Comparison of ENCODE assay signal across 8 mouse cellular contexts in the genomic region with DNA sequence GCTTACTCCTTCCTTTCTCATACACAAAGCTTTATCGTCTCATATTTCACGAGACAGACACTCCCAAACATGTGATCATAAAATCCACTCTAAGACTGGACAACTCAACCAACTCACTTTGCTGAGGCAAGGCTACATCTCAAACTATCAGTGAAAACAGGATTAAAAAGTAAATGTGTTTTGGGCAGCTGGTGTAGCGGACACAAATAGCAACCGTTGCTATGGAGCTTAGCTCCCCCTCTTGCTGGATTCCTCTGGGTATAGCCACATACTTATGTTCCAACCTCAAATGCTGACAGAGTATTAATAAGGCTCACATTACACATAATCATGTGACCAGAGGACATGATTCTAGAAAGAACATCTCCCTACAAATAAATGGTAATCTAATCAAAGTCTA. TPM values are rescaled to one million over a fixed set of nuclear protein-coding genes. Genes with fewer than 3 reads are reported as not detected.
DNase-seq lines count a peak whose midpoint lies in the region; ATAC-seq and TF ChIP-seq lines count a peak whose summit lies in the region.

No protein-coding gene starts in this region.

- no peak overlapping the region for H3K9ac ChIP-seq in lung, embryonic 14.5 days
- H3K9ac ChIP-seq in forebrain, embryonic 15.5 days (replicated peaks): no peak overlapping the region
- no peak overlapping the region for H3K9ac ChIP-seq in intestine, embryonic 16.5 days (ENCODE audit: low read depth, low read length)

- WGBS in lung, embryonic 14.5 days: 26% methylated on average over 4 of the region's 4 CpGs
- WGBS in forebrain, embryonic 15.5 days: 54% methylated on average over 4 of the region's 4 CpGs
- 40% methylated on average over 4 of the region's 4 CpGs for WGBS in intestine, embryonic 16.5 days

- no peaks in the 10 kb centered on the region for H3K4me1 ChIP-seq in lung, embryonic 14.5 days (ENCODE audit: insufficient read depth)
- peaks cover 20% of the 10 kb centered on the region for H3K4me1 ChIP-seq in forebrain, embryonic 15.5 days
- peaks cover 3% of the 10 kb centered on the region for H3K4me1 ChIP-seq in intestine, embryonic 16.5 days (ENCODE audit: control insufficient read depth, insufficient read depth, low read length)

- H3K4me2 ChIP-seq in lung, embryonic 14.5 days: peak overlapping the region; percentile 48; the same call in 1 of the 2 replicates
- no peak overlapping the region for H3K4me2 ChIP-seq in forebrain, embryonic 15.5 days (replicated peaks)
- H3K4me2 ChIP-seq in intestine, embryonic 16.5 days (ENCODE audit: low read depth, low read length): no peak overlapping the region

- H3K4me3 ChIP-seq in lung, embryonic 14.5 days (ENCODE audit: low read depth, low read length): no peak overlapping the region
- H3K4me3 ChIP-seq in forebrain, embryonic 15.5 days: no peak overlapping the region
- no peak overlapping the region for H3K4me3 ChIP-seq in intestine, embryonic 16.5 days (ENCODE audit: low read length)

- peak overlapping the region; percentile 54; the same call in 1 of the 2 replicates for H3K27ac ChIP-seq in lung, embryonic 14.5 days (ENCODE audit: low read depth)
- peak overlapping the region; percentile 43; the same call in 1 of the 2 replicates for H3K27ac ChIP-seq in forebrain, embryonic 15.5 days (replicated peaks)
- H3K27ac ChIP-seq in intestine, embryonic 16.5 days (ENCODE audit: low read length): no peak overlapping the region

- intact Hi-C loops in gastrocnemius, postnatal 14 days (cut with DNase I; ENCODE audit: low total_unique reads): no loop called here

- H3K27me3 ChIP-seq in lung, embryonic 14.5 days (ENCODE audit: insufficient read depth, low read length): no peaks in the 10 kb centered on the region
- no peaks in the 10 kb centered on the region for H3K27me3 ChIP-seq in forebrain, embryonic 15.5 days
- no peaks in the 10 kb centered on the region for H3K27me3 ChIP-seq in intestine, embryonic 16.5 days (replicated peaks; ENCODE audit: control insufficient read depth, insufficient read depth, low read length)

- H3K36me3 ChIP-seq in lung, embryonic 14.5 days (ENCODE audit: insufficient read depth): peaks cover 34% of the 10 kb centered on the region
- peaks cover 31% of the 10 kb centered on the region for H3K36me3 ChIP-seq in forebrain, embryonic 15.5 days
- peaks cover 6% of the 10 kb centered on the region; the same call in 1 of the 2 replicates for H3K36me3 ChIP-seq in intestine, embryonic 16.5 days (ENCODE audit: control insufficient read depth, insufficient read depth, low read length)

- H3K9me3 ChIP-seq in lung, embryonic 14.5 days (ENCODE audit: low read depth, low read length): no peaks in the 10 kb centered on the region; the same call in 1 of the 2 replicates
- no peaks in the 10 kb centered on the region for H3K9me3 ChIP-seq in forebrain, embryonic 15.5 days
- no peaks in the 10 kb centered on the region; the same call in 1 of the 2 replicates for H3K9me3 ChIP-seq in intestine, embryonic 16.5 days (ENCODE audit: control insufficient read depth, low read length)

- ATAC-seq in lung, embryonic 14.5 days (ENCODE audit: insufficient read depth): peak; percentile 97
- peak; percentile 72; the same call in 1 of the 2 replicates for ATAC-seq in forebrain, embryonic 15.5 days (replicated peaks)
- peak; percentile 83 for ATAC-seq in intestine, embryonic 16.5 days

- TF ChIP-seq CTCF in lung, embryonic 14.5 days (IDR thresholded peaks at IDR 0.05; ENCODE audit: low read depth): no peak

- peak; percentile 83 for DNase-seq in lung, embryonic 14.5 days
- DNase-seq in lung, postnatal 14 days: no peak
- DNase-seq in retina, adult 2 months (ENCODE audit: low read depth, low spot score): peak; percentile 59
- no peak for DNase-seq in spleen, adult 18-20 months
- DNase-seq in cerebellum, postnatal 14 days: no peak
- no peak for DNase-seq in gastrocnemius, postnatal 14 days

RNA-seq across cellular contexts. Expression of gene Kif1b, which starts 29.9 kb away (rescaled TPM):
- polyA plus RNA-seq in lung, embryonic 14.5 days (2014; fragmentation: Nextera tagmentation; extraction: Ambion mirVana): 38.9 and 39.7 TPM in 2 replicates
- polyA plus RNA-seq in forebrain, embryonic 15.5 days (2015; fragmentation: Nextera tagmentation; extraction: Ambion mirVana): 135 and 141 TPM in 2 replicates
- polyA plus RNA-seq in intestine, embryonic 16.5 days (2015; fragmentation: Nextera tagmentation; extraction: Ambion mirVana): 18.2 and 19.2 TPM in 2 replicates
- total RNA-seq in gastrocnemius, postnatal 14 days (2021): 100 to 1,000 TPM; 221 to 265 TPM

Comparison
In these comparisons a context has a peak if more than half of its experiments do, and no peak if none do; other contexts are left out.
1. DNase-seq: peak in lung, embryonic 14.5 days (single experiment) and retina, adult 2 months (single experiment); none in lung, postnatal 14 days (single experiment), spleen, adult 18-20 months (0 of 2), cerebellum, postnatal 14 days (0 of 2) and gastrocnemius, postnatal 14 days (single experiment).
2. Peak in every context shown above with its lines, with median percentiles within 50 percentile points of each other: ATAC-seq.